Mouse (Mus musculus): ENCODE data around the gene Rgs14. TPM values are rescaled to one million over a fixed set of nuclear protein-coding genes. Genes with fewer than 3 reads are reported as not detected.

Rgs14 gene
- polyA plus RNA-seq, 2 experiments from 2014 or later, result 71.0 to 88.5 TPM

- peak; percentile 96 for ATAC-seq
These were observed 35.6 kb downstream of the Rgs14 start for GRCm38 (mm10) chr13:55404853-55405782.

GRCm38 (mm10) chr13:55405783-55406390 is 36.4 kb downstream of the Rgs14 start:
- ATAC-seq, result peak; percentile 69

- ATAC-seq, result no peak
These were observed 37.8 kb downstream of the Rgs14 start for GRCm38 (mm10) chr13:55407341-55407740.

GRCm38 (mm10) chr13:55408546-55409120 is 39.1 kb downstream of the Rgs14 start:
- ATAC-seq, result no peak

- ATAC-seq, result no peak
These were observed 42.3 kb downstream of the Rgs14 start for GRCm38 (mm10) chr13:55411826-55412225.

- ATAC-seq, result no peak
These were observed 43.2 kb downstream of the Rgs14 start for GRCm38 (mm10) chr13:55412643-55413307.

GRCm38 (mm10) chr13:55413333-55413732 is 43.8 kb downstream of the Rgs14 start:
- no peak for ATAC-seq

GRCm38 (mm10) chr13:55414743-55415380 is 45.3 kb downstream of the Rgs14 start, which contains the start of gene Pfn3:
Gene Pfn3, minus strand, starts transcription at chr13:55415232.
- ATAC-seq, result no peak

GRCm38 (mm10) chr13:55418004-55418403 is 48.5 kb downstream of the Rgs14 start:
- peak; percentile 76 for ATAC-seq

GRCm38 (mm10) chr13:55419142-55419541 is 49.6 kb downstream of the Rgs14 start:
- no peak for ATAC-seq

GRCm38 (mm10) chr13:55420018-55420932 is 50.7 kb downstream of the Rgs14 start:
- no peak for ATAC-seq

GRCm38 (mm10) chr13:55420933-55421800 is 51.6 kb downstream of the Rgs14 start:
- ATAC-seq, result peak; percentile 84

GRCm38 (mm10) chr13:55426613-55427012 is 57.1 kb downstream of the Rgs14 start, which contains the start of gene F12:
Gene F12, minus strand, starts transcription at chr13:55426793.
- no peak for ATAC-seq

GRCm38 (mm10) chr13:55429226-55429888 is 59.8 kb downstream of the Rgs14 start:
- ATAC-seq, result no peak

GRCm38 (mm10) chr13:55430566-55430965 is 61.0 kb downstream of the Rgs14 start:
- no peak for ATAC-seq

- ATAC-seq, result peak; percentile 95
These were observed 62.6 kb downstream of the Rgs14 start for GRCm38 (mm10) chr13:55431889-55432685.

Data from CD4-positive, CD25-positive, alpha-beta regulatory T cell, adult 4 months (primary cell).